Mouse (Mus musculus): ENCODE data around the gene Rab31. TPM values are rescaled to one million over a fixed set of nuclear protein-coding genes. Genes with fewer than 3 reads are reported as not detected.
"Not testable (repeated sequence)": the region's sequence is repeated elsewhere in the genome, so short reads cannot be mapped to it uniquely, and the experiment has no call there.

Rab31 gene
- total RNA-seq, 4 experiments from 2014 or later = 47.3 to 61.1 (median 52.1) TPM

DNA sequence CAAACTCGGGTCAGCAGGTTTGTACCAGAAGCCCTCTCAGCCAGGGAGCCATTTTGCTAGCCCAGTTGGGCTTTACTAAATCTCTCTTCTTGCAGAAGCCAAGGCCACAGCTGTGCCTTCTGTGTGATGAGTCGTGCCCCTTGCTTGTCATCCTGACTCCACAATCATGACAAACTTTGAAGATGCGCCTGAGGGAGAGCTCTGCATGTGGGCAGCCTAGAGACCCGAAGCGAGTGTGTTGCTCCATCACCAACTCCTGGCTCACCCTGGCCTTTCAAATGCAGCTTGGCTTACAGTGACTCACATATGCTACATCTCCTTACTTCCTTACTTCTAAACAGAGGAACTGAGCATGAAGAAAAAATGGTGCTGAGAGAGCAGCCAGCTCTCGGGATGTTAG, 142.6 kb downstream of the Rab31 start:
- no peak for DNase-seq (ENCODE audit: low spot score in 2 of 2)

GRCm38 (mm10) chr17:65628823-65629532, 143.6 kb downstream of the Rab31 start:
- DNase-seq (ENCODE audit: low spot score in 2 of 2) = not testable (repeated sequence)

DNA sequence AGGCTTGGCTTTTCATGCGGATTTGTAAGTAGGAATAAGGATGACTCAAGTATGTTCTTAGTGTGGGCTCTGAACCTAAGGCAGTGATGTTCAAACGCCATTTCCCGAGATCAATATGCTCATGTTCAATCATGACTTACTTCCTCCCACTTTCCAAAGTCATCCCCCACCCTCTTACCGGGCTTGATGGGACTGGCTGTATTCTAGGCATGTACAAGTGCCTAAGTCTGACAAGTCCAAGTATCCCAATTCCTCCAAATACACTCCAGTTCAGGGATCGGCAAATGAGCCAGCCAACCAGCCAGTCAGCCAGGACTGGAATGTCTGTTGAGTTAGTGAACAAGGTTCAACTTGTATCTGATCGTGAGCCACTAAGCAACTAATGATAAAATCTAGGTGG, 146.3 kb downstream of the Rab31 start:
- no peak for DNase-seq (ENCODE audit: low spot score in 2 of 2)

GRCm38 (mm10) chr17:65625563-65625962, 147.0 kb downstream of the Rab31 start:
- DNase-seq (ENCODE audit: low spot score in 2 of 2) = no peak

DNA sequence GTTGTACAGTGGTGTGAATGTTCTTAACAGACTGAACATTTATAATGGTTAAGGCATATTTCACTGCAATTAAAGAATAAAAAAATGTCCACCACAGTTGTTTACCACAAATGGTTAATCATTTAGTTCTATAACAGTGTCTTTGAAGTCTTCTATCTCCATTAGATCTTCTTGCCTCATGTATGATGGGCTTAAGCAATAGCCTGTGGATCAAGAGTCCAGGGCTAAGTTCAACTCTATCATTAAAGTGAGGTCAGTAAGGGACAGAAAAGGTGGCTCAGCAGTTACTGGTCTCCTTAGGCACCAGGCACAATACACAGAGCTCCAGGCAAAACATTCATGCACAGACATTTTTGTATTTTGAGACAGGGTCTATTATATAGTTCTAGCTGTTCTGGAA, 149.4 kb downstream of the Rab31 start:
- DNase-seq (ENCODE audit: low spot score in 2 of 2) = no peak

- no peak for DNase-seq (ENCODE audit: low spot score in 2 of 2)
Observed at GRCm38 (mm10) chr17:65618431-65618830, 154.1 kb downstream of the Rab31 start.

GRCm38 (mm10) chr17:65615678-65616077, 156.9 kb downstream of the Rab31 start:
- DNase-seq (ENCODE audit: low spot score in 2 of 2) = no peak

DNA sequence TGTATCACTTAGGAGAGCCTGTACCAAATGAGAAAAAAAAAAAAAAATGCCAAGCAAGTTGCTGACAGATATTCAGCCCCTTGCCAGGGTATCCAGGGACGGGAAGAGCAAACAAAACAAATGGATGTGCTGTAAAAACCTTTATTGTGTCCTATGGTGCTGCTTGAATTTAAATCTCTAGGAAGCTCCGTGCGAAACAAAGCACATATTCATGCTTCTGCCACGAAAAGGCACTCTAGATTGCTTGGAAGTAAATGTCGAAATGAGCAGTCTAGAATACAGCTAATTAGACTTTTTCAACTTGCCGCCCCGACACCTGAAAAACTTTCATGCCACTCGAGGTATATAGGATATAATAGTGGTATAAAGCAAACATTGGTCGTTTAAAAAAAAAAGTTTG, 158.1 kb downstream of the Rab31 start:
- DNase-seq (ENCODE audit: low spot score in 2 of 2) = no peak

GRCm38 (mm10) chr17:65613463-65614412, 158.8 kb downstream of the Rab31 start, which contains the start of gene Vapa:
Vapa (minus strand) TSS chr17:65613555.
- peak; percentile 95 to 98 for DNase-seq (ENCODE audit: low spot score in 2 of 2)

DNA sequence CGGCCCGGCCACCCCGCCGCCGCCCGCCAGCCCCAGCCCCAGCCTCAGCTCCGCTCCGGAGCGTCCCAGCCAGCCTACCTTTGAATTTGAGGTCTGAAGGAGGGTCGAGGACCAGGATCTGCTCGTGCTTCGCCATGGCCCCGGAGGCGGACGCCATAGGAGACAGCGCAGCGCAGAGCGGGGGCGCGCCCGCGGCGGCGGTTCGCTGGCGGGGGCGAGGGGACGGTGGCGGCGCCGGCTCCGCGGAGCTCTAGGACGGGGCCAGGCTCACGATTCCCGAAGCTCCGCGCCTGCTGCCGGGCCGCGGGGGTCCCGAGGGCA, 159.4 kb downstream of the Rab31 start:
- DNase-seq (ENCODE audit: low spot score in 2 of 2) = no peak

- DNase-seq (ENCODE audit: low spot score in 2 of 2) = peak; percentile 30 to 34
Observed at GRCm38 (mm10) chr17:65612391-65613141, 160.0 kb downstream of the Rab31 start.

GRCm38 (mm10) chr17:65611721-65612120, 160.8 kb downstream of the Rab31 start:
- DNase-seq (ENCODE audit: low spot score in 2 of 2) = no peak

DNA sequence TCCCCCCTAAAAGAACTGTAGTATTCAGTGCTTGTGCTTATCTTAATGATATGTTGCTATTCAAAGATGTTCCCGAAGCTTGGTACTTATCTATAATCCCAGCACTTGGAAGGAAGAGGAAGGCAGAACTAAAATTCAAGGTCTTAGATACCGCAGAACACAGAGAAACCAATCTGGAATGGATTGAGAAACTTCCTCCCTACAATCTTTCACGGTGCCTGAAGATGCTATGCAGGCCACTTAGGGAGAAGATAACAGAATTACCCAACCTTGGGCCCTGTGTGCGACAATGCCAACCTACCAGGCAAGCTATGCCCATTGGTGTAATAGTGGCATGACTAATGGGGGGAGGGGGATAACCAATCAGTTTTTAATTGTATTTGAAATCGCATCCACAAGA, 163.8 kb downstream of the Rab31 start:
- no peak for DNase-seq (ENCODE audit: low spot score in 2 of 2)

- no peak for DNase-seq (ENCODE audit: low spot score in 2 of 2)
Observed at GRCm38 (mm10) chr17:65608312-65608687, 164.3 kb downstream of the Rab31 start.

GRCm38 (mm10) chr17:65607574-65608311, 164.8 kb downstream of the Rab31 start:
- no peak for DNase-seq (ENCODE audit: low spot score in 2 of 2)

GRCm38 (mm10) chr17:65606014-65606413, 166.5 kb downstream of the Rab31 start:
- DNase-seq (ENCODE audit: low spot score in 2 of 2) = no peak

- DNase-seq (ENCODE audit: low spot score in 2 of 2) = no peak
Observed at GRCm38 (mm10) chr17:65604892-65605291, 167.7 kb downstream of the Rab31 start.

- no peak for DNase-seq (ENCODE audit: low spot score in 2 of 2)
Observed at GRCm38 (mm10) chr17:65604315-65604714, 168.2 kb downstream of the Rab31 start.

All from layer of hippocampus, adult 8-10 months (tissue).